In the genomic region with DNA sequence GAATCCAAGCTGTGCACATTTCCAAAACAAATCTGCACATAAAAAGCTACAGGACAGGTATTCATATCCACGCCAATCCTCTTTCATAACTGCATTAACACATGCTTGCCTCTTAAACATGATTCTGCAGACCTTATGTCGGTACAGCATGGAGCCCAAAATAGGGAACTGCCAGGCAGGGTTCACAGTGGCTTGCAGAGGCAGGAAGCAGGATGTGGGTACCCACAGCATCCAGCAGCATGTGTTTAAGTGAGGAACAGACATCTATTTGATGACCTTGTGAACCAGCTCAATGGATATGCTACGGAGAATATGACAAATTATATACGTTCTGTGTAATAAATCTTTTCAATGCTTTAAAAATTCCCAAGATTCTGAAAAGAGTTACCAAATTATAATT, we compare ENCODE assay signal across 11 mouse cellular contexts.
DNase-seq lines count a peak whose midpoint lies in the region; TF ChIP-seq lines count a peak whose summit lies in the region.
"Had no signal": no experiment of that assay in that cellular context is flagged by ENCODE, and none has a peak within 500 bp of the region (broad histone marks: within the 10 kb centered on the region; RNA-seq: fewer than 3 reads in every experiment).

No protein-coding gene starts in this region.

- DNase-seq in 416B (ENCODE audit: low read depth) = peak; percentile 96
- peak; percentile 79 for DNase-seq in CD4-positive, CD25-positive, alpha-beta regulatory T cell, adult 2 months (ENCODE audit: low read depth, low spot score)
- peak; percentile 42 for DNase-seq in lung, postnatal 36 days
- peak; percentile 59 to 66 for DNase-seq in spleen, adult 2 months (ENCODE audit: low read depth in 1 of 2, low spot score in 2 of 2)
- no peak for DNase-seq in embryo, embryonic 11 days
- DNase-seq in cerebellum, adult 9-11 months = no peak
- DNase-seq in embryonic facial prominence, embryonic 10.5 days (ENCODE audit: low spot score) = no peak
- DNase-seq: adrenal gland, postnatal 10 days; cerebellum, adult 2 months had no signal

- no peaks in the 10 kb centered on the region for H3K36me3 ChIP-seq in spleen, adult 2 months (ENCODE audit: control insufficient read depth, insufficient read depth, low read length)
- no peaks in the 10 kb centered on the region for H3K36me3 ChIP-seq in embryonic facial prominence, embryonic 10.5 days (replicated peaks)
- H3K36me3 ChIP-seq: hindbrain, embryonic 15.5 days had no signal

- H3K4me1 ChIP-seq in spleen, adult 2 months (ENCODE audit: control insufficient read depth, insufficient read depth, insufficient read length) = no peaks in the 10 kb centered on the region; the same call in 1 of the 2 replicates
- H3K4me1 ChIP-seq in embryonic facial prominence, embryonic 10.5 days = no peaks in the 10 kb centered on the region
- H3K4me1 ChIP-seq: hindbrain, embryonic 15.5 days had no signal

- no peaks in the 10 kb centered on the region for H3K9me3 ChIP-seq in embryonic facial prominence, embryonic 10.5 days
- H3K9me3 ChIP-seq: hindbrain, embryonic 15.5 days had no signal

- H3K4me3 ChIP-seq in spleen, adult 2 months (ENCODE audit: extremely low read depth, insufficient read depth, insufficient read length) = no peak overlapping the region
- H3K4me3 ChIP-seq in embryonic facial prominence, embryonic 10.5 days = no peak overlapping the region
- H3K4me3 ChIP-seq: hindbrain, embryonic 15.5 days had no signal

- TF ChIP-seq POLR2A in spleen, adult 2 months (IDR thresholded peaks at IDR 0.05; ENCODE audit: low read depth, low read length) = no peak

- no peaks in the 10 kb centered on the region for H3K27me3 ChIP-seq in spleen, adult 2 months (ENCODE audit: control insufficient read depth, insufficient read depth, low read length)
- H3K27me3 ChIP-seq in embryonic facial prominence, embryonic 10.5 days (replicated peaks; ENCODE audit: low read depth, poor library complexity, severe bottlenecking) = no peaks in the 10 kb centered on the region
- H3K27me3 ChIP-seq: hindbrain, embryonic 15.5 days had no signal

- no peak for TF ChIP-seq CTCF in spleen, adult 2 months (IDR thresholded peaks at IDR 0.05; ENCODE audit: extremely low read depth, insufficient read depth, insufficient read length, insufficient replicate concordance)

- no peak overlapping the region for H3K27ac ChIP-seq in spleen, adult 2 months (ENCODE audit: insufficient read depth, low read length)
- no peak overlapping the region for H3K27ac ChIP-seq in embryonic facial prominence, embryonic 10.5 days (replicated peaks)
- H3K27ac ChIP-seq: hindbrain, embryonic 15.5 days; stomach, postnatal 0 days had no signal

- WGBS in spleen, adult 2 months = 10% methylated on average over 4 of the region's 4 CpGs
- WGBS in embryonic facial prominence, embryonic 10.5 days = 90% methylated on average over 4 of the region's 4 CpGs

Comparison
In these comparisons a context has a peak if more than half of its experiments do, and no peak if none do; other contexts are left out.
1. DNase-seq: peak in 416B (single experiment), CD4-positive, CD25-positive, alpha-beta regulatory T cell, adult 2 months (single experiment), lung, postnatal 36 days (single experiment) and spleen, adult 2 months (2 of 2); none in embryo, embryonic 11 days (single experiment), cerebellum, adult 9-11 months (single experiment) and embryonic facial prominence, embryonic 10.5 days (single experiment).